Mouse (Mus musculus) testis, adult 2 months (tissue): ENCODE data around the gene Naglu.

Experiments used
- CTCF ChIP-seq: fragments of 200-500 bp; IDR thresholded peaks from 2 replicates; pipeline ENCODE4 v1.5.1; 2012; ENCODE audit warnings: low read depth, mild to moderate bottlenecking, inconsistent platforms, low read length, moderate library complexity; ENCODE audit not compliant: control insufficient read depth, insufficient read depth, insufficient replicate concordance
- POLR2A ChIP-seq: fragments of 200-500 bp; IDR thresholded peaks from 2 replicates; pipeline ENCODE4 v1.6.1; 2012; ENCODE audit warnings: low read depth, mild to moderate bottlenecking, inconsistent platforms, low read length, moderate library complexity; ENCODE audit not compliant: control insufficient read depth

DNA sequence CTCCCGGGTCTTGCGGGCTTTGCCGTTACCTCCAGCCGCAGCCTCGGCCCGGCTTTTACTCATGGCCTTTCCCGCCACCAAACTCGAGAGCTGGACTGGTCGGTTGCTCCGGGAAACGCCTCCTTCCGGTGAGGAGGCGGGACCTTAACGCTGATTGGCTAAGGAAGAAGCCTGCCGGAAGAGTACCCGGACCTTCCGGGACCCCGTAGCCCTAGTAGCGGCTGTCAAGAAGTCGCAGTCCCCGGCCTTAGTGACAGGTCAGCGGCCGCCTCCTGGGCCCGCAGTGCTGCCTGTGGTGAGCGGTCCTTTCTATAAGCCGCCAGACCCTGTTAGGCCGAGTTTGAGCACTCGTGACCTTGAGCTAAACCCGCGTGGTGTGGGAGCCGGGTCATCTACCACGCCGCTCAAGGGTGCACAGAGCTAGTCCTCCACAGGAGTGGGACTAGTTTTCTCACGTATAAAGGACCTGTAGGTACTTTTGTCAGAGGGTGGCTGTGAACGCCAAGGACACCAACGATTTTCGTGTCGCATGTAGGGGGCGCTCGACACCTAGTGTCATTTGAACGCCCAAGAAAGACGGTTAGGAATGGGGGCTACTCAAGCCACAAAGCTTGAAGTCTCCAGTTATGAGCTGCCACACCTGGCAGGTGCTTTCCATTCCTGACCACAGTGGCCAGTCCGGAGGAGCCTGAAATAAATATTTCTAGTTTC, 25.7 kb downstream of the Naglu start, which contains the start of gene Psmc3ip:
- TF ChIP-seq POLR2A: peak; percentile 85
- peak; percentile 67; the same call in 1 of the 2 replicates for TF ChIP-seq CTCF
